Mouse (Mus musculus): ENCODE results near the gene Mybpc3. TPM values are rescaled to one million over a fixed set of nuclear protein-coding genes. Genes with fewer than 3 reads are reported as not detected.

The Mybpc3 gene
- total RNA-seq, 1 experiment from 2014 or later: not detected

- no peak for DNase-seq
These were observed 3.6 kb downstream of the Mybpc3 start for GRCm38 (mm10) chr2:91121497-91121896.

- no peak for DNase-seq
These were observed 5.6 kb downstream of the Mybpc3 start for GRCm38 (mm10) chr2:91123521-91123920.

GRCm38 (mm10) chr2:91125101-91125500 is 7.2 kb downstream of the Mybpc3 start:
- no peak for DNase-seq

GRCm38 (mm10) chr2:91128761-91129160 is 10.8 kb downstream of the Mybpc3 start:
- no peak for DNase-seq

- DNase-seq: peak; percentile 46
These were observed 12.2 kb downstream of the Mybpc3 start for GRCm38 (mm10) chr2:91130126-91130525.

GRCm38 (mm10) chr2:91131251-91131650 is 13.3 kb downstream of the Mybpc3 start:
- no peak for DNase-seq

- DNase-seq: no peak
These were observed 14.1 kb downstream of the Mybpc3 start for GRCm38 (mm10) chr2:91132035-91132434.

- no peak for DNase-seq
These were observed 18.8 kb downstream of the Mybpc3 start for GRCm38 (mm10) chr2:91136513-91137412.

- DNase-seq: no peak
These were observed 19.5 kb downstream of the Mybpc3 start for GRCm38 (mm10) chr2:91137481-91137880.

- DNase-seq: no peak
These were observed 21.4 kb downstream of the Mybpc3 start for GRCm38 (mm10) chr2:91139311-91139710.

- DNase-seq: no peak
These were observed 21.8 kb downstream of the Mybpc3 start for GRCm38 (mm10) chr2:91139764-91140163.

GRCm38 (mm10) chr2:91142920-91143319 is 25.0 kb downstream of the Mybpc3 start:
- no peak for DNase-seq

GRCm38 (mm10) chr2:91143401-91143800 is 25.5 kb downstream of the Mybpc3 start:
- no peak for DNase-seq

- no peak for DNase-seq
These were observed 30.2 kb downstream of the Mybpc3 start for GRCm38 (mm10) chr2:91148101-91148500.

- no peak for DNase-seq
These were observed 33.4 kb downstream of the Mybpc3 start for GRCm38 (mm10) chr2:91151331-91151730.

- DNase-seq: no peak
These were observed 35.0 kb downstream of the Mybpc3 start for GRCm38 (mm10) chr2:91152885-91153377.

GRCm38 (mm10) chr2:91154091-91154490 is 36.1 kb downstream of the Mybpc3 start:
- DNase-seq: peak; percentile 75

- no peak for DNase-seq
These were observed 39.2 kb downstream of the Mybpc3 start for GRCm38 (mm10) chr2:91157002-91157752.

GRCm38 (mm10) chr2:91160591-91160990 is 42.6 kb downstream of the Mybpc3 start:
- DNase-seq: no peak

GRCm38 (mm10) chr2:91162952-91163351 is 45.0 kb downstream of the Mybpc3 start:
- DNase-seq: no peak

- DNase-seq: no peak
These were observed 45.6 kb downstream of the Mybpc3 start for GRCm38 (mm10) chr2:91163532-91163931.

- no peak for DNase-seq
These were observed 47.0 kb downstream of the Mybpc3 start for GRCm38 (mm10) chr2:91164991-91165390.

- no peak for DNase-seq
These were observed 49.7 kb downstream of the Mybpc3 start for GRCm38 (mm10) chr2:91167629-91168028.
